Comparison of ENCODE assay signal across 8 mouse cellular contexts in the genomic region with DNA sequence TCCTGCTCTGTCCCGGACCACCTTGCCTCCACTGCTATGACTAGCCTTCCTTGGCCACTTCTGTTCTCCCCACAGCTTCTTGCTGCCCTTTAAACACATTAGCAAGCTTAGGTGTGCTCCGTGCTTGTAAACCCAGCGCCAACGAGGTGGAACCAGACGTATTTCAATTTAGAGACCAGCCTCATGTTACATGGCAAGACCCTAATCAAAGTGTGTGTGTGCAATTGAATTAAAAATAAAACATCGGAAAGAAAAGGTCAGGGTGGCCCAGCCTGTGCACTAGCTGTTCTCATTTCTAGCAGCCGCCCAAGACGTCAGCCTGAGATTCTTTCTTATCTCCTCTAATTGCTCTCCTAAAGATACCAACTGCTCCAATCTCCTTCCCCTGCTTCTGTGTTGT. TPM values are rescaled to one million over a fixed set of nuclear protein-coding genes. Genes with fewer than 3 reads are reported as not detected.
DNase-seq lines count a peak whose midpoint lies in the region; ATAC-seq and TF ChIP-seq lines count a peak whose summit lies in the region.

No protein-coding gene starts in this region.

- H3K4me2 ChIP-seq in liver, embryonic 13.5 days = peak overlapping the region; percentile 92
- H3K4me2 ChIP-seq in stomach, postnatal 0 days (replicated peaks; ENCODE audit: low read depth) = peak overlapping the region; percentile 76

- ATAC-seq in liver, embryonic 13.5 days (ENCODE audit: low read depth) = no peak
- no peak for ATAC-seq in stomach, postnatal 0 days (ENCODE audit: low FRiP score, low TSS enrichment)

- H3K27me3 ChIP-seq in testis, adult 2 months (ENCODE audit: control insufficient read depth, insufficient read depth, low read length) = no peaks in the 10 kb centered on the region
- H3K27me3 ChIP-seq in liver, embryonic 13.5 days = no peaks in the 10 kb centered on the region
- H3K27me3 ChIP-seq in stomach, postnatal 0 days (ENCODE audit: control insufficient read depth, insufficient read depth, low read length) = no peaks in the 10 kb centered on the region

- 34% methylated on average over 8 of the region's 8 CpGs for WGBS in liver, embryonic 13.5 days (ENCODE audit: insufficient replicate concordance)
- 32% methylated on average over 8 of the region's 8 CpGs for WGBS in stomach, postnatal 0 days

- peaks cover 1% of the 10 kb centered on the region; the same call in 1 of the 2 replicates for H3K36me3 ChIP-seq in testis, adult 2 months (ENCODE audit: control insufficient read depth, insufficient read depth, low read length)
- peaks cover 7% of the 10 kb centered on the region for H3K36me3 ChIP-seq in liver, embryonic 13.5 days
- no peaks in the 10 kb centered on the region for H3K36me3 ChIP-seq in stomach, postnatal 0 days (ENCODE audit: control insufficient read depth, insufficient read depth, low read length)

- DNase-seq in cerebellum, adult 9-10 months = peak; percentile 48
- no peak for DNase-seq in cerebellum, adult 11-12 months
- DNase-seq in testis, postnatal 10 days (ENCODE audit: low spot score) = no peak
- no peak for DNase-seq in liver, embryonic 13.5 days
- no peak for DNase-seq in stomach, postnatal 0 days (ENCODE audit: low spot score)
- DNase-seq in adrenal gland, adult (ENCODE audit: inconsistent age in 2 of 2, low spot score in 1 of 2) = no peak
- no peak for DNase-seq in frontal cortex, postnatal 10 days (ENCODE audit: low spot score in 2 of 2)

- H3K9ac ChIP-seq in liver, embryonic 13.5 days = peak overlapping the region; percentile 98
- H3K9ac ChIP-seq in stomach, postnatal 0 days (ENCODE audit: low read length) = peak overlapping the region; percentile 36

- peak overlapping the region; percentile 3; the same call in 1 of the 2 replicates for H3K27ac ChIP-seq in testis, adult 2 months (ENCODE audit: control insufficient read depth, insufficient read depth, low read depth, low read length)
- 0 out of 2 replicates have a peak overlapping the region, but pooled peaks have one; percentile 94 for H3K27ac ChIP-seq in liver, embryonic 13.5 days
- H3K27ac ChIP-seq in stomach, postnatal 0 days (replicated peaks) = peak overlapping the region; percentile 49; the same call in 1 of the 2 replicates

- H3K9me3 ChIP-seq in liver, embryonic 13.5 days (replicated peaks) = no peaks in the 10 kb centered on the region
- H3K9me3 ChIP-seq in stomach, postnatal 0 days (ENCODE audit: control insufficient read depth, low read length) = no peaks in the 10 kb centered on the region

- TF ChIP-seq POLR2A in testis, adult 2 months (IDR thresholded peaks at IDR 0.05; ENCODE audit: control insufficient read depth, low read depth, low read length) = no peak

- TF ChIP-seq EP300 in stomach, postnatal 0 days (optimal IDR thresholded peaks at IDR 0.05) = no peak

- H3K4me3 ChIP-seq in testis, adult 2 months (ENCODE audit: control insufficient read depth, low read depth, low read length) = no peak overlapping the region
- peak overlapping the region; percentile 99 for H3K4me3 ChIP-seq in liver, embryonic 13.5 days (replicated peaks)
- peak overlapping the region; percentile 97 for H3K4me3 ChIP-seq in stomach, postnatal 0 days (ENCODE audit: low read depth, low read length)

- H3K4me1 ChIP-seq in testis, adult 2 months (ENCODE audit: control insufficient read depth, insufficient read depth, low read length) = peaks cover 9% of the 10 kb centered on the region
- H3K4me1 ChIP-seq in liver, embryonic 13.5 days (replicated peaks) = peaks cover 54% of the 10 kb centered on the region
- peaks cover 8% of the 10 kb centered on the region; the same call in 1 of the 2 replicates for H3K4me1 ChIP-seq in stomach, postnatal 0 days (replicated peaks; ENCODE audit: control insufficient read depth, insufficient read depth)

- no peak for TF ChIP-seq CTCF in testis, adult 2 months (IDR thresholded peaks at IDR 0.05; ENCODE audit: control insufficient read depth, insufficient read depth, insufficient replicate concordance, low read depth, low read length)
- TF ChIP-seq CTCF in stomach, postnatal 0 days (IDR thresholded peaks at IDR 0.05; ENCODE audit: low read depth) = no peak

RNA-seq across cellular contexts. Expression of gene Ppp2r2d, which starts 0.8 kb away (rescaled TPM):
- 109 and 119 TPM in 2 replicates for polyA plus RNA-seq in testis, adult 2 months (2012; rRNA removed)
- 18.0 and 18.3 TPM in 2 replicates for polyA plus RNA-seq in liver, embryonic 13.5 days (2015; fragmentation: Nextera tagmentation; extraction: Ambion mirVana)
- 25.4 and 27.8 TPM in 2 replicates for polyA plus RNA-seq in stomach, postnatal 0 days (2015; fragmentation: Nextera tagmentation; extraction: Ambion mirVana)

RNA-seq across cellular contexts. Expression of gene Mapk1ip1, which starts 1.0 kb away (rescaled TPM):
- polyA plus RNA-seq in testis, adult 2 months (2012; rRNA removed) = 24.5 and 28.5 TPM in 2 replicates
- polyA plus RNA-seq in liver, embryonic 13.5 days (2015; fragmentation: Nextera tagmentation; extraction: Ambion mirVana) = 3.3 and 3.8 TPM in 2 replicates
- polyA plus RNA-seq in stomach, postnatal 0 days (2015; fragmentation: Nextera tagmentation; extraction: Ambion mirVana) = 9.4 and 10.0 TPM in 2 replicates

Comparison
In these comparisons a context has a peak if more than half of its experiments do, and no peak if none do; other contexts are left out.
1. H3K27ac ChIP-seq: peak in every context shown above with its lines; median percentile 94 in liver, embryonic 13.5 days; 49 in stomach, postnatal 0 days; 3 in testis, adult 2 months.